Mouse (Mus musculus): Measurements from ENCODE around the gene Ulk4. TPM values are rescaled to one million over a fixed set of nuclear protein-coding genes. Genes with fewer than 3 reads are reported as not detected.

Gene Ulk4
- total RNA-seq, 2 experiments from 2014 or later: 9.2 to 9.9 TPM

DNA sequence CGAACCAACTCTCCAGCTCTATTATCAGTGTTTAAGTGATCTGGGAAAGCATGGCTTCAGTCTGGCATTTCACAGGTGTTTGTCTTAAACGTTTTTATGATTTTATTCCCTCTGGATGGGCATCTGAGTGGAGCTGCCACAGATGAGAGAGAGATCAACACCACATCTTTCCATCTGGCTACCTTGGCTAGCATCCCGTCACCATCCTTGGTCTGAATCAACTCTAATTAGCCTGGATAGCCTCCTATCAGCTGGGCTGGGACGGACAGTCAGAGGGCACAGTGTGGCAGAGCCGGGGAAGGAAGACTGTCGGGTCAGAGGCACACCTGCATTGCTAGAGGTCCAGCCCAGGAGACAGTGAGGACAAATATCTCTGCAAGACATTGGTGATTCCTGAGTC is 4.9 kb upstream of the Ulk4 start:
- no peak for DNase-seq (ENCODE audit: extremely low spot score in 1 of 2, low spot score in 2 of 2)
- TF ChIP-seq CTCF (IDR thresholded peaks at IDR 0.05): no peak
- Histone ChIP-seq H3K27ac (no peak overlapping the region), H3K4me3 (no peak overlapping the region)
- intact Hi-C loops (cut with DNase I): no loop called here

GRCm38 (mm10) chr9:121279216-121279615 is 2.2 kb upstream of the Ulk4 start:
- TF ChIP-seq CTCF (IDR thresholded peaks at IDR 0.05): no peak
- Histone ChIP-seq H3K4me3 (no peak overlapping the region), H3K27ac (no peak overlapping the region)
- intact Hi-C loops (cut with DNase I): no loop called here
- DNase-seq (ENCODE audit: extremely low spot score in 1 of 2, low spot score in 2 of 2): no peak

- no peak for DNase-seq (ENCODE audit: extremely low spot score in 1 of 2, low spot score in 2 of 2)
- no peak for TF ChIP-seq CTCF (IDR thresholded peaks at IDR 0.05)
- H3K27ac ChIP-seq: peak overlapping the region; percentile 96
- intact Hi-C loops (cut with DNase I): no loop called here
- peak overlapping the region; percentile 75 for H3K4me3 ChIP-seq
Measured at GRCm38 (mm10) chr9:121276745-121277117, 266 bp downstream of the Ulk4 start.

DNA sequence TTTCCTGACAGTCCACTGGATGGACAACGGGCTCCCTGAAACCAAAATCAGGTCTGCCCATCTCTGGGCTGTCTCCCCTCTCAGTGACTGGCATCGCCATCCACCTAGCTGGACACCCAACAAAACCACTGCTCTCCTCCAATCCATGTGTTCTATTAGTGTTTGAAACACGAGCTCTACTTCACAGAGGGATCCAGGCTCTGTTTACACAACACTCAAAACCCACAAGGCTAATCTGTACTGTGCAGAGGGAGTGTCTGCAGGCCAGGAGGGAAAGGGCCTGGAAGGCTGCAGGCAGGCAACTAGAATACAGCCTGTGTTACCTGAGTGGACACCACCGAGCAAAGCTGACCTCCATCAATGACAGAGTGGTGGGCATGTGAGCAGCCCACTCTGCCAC is 5.4 kb downstream of the Ulk4 start:
- TF ChIP-seq CTCF (IDR thresholded peaks at IDR 0.05): no peak
- intact Hi-C loops (cut with DNase I): no loop called here

DNA sequence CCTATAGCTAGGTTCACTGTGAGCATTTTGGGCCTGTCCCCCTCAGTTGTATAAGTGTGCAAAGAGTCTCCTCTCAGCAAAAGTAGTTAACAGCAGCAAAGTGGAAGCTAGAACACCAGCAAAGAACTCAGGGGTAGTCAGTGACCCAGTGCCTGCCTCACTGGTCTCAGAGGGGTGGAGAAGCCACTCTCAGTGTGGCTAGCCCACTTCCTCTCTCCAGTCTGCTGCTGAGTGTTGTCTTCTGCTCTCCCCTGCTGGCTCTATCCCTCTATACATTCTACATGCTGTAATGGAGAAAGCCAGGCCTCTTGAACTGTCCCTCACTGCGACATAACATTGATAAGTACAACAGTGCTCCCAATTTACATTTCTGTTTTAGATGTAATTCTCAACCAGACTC is 5.8 kb downstream of the Ulk4 start:
- DNase-seq (ENCODE audit: extremely low spot score in 1 of 2, low spot score in 2 of 2): no peak
- Histone ChIP-seq H3K4me3 (no peak overlapping the region), H3K27ac (no peak overlapping the region)
- TF ChIP-seq CTCF (IDR thresholded peaks at IDR 0.05): no peak
- intact Hi-C loops (cut with DNase I): no loop called here

More for the DNA sequence above, 5.4 kb downstream of the Ulk4 start:
- no peak for DNase-seq (ENCODE audit: extremely low spot score in 1 of 2, low spot score in 2 of 2)
- Histone ChIP-seq H3K4me3 (no peak overlapping the region), H3K27ac (no peak overlapping the region)

DNA sequence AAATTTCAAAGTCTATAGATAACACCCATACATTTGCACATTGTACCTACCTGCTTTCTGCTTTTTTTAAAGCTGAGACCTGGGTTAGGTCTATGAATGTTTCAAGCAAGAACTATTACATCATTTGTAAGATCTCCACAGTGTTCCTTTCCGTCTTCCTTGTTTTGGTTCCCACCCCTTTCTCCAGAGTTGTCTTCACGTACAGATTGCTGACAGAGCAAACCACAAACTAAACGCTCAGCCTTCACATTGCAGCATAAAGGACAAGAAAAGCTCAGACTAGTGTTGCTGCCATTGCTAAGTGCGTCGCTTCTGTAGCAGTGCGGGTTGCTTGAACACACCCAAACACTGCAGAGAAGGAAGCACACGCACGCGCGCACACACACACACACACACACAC is 11.7 kb downstream of the Ulk4 start:
- intact Hi-C loops (cut with DNase I): no loop called here
- Histone ChIP-seq H3K4me3 (no peak overlapping the region), H3K27ac (no peak overlapping the region)
- TF ChIP-seq CTCF (IDR thresholded peaks at IDR 0.05): no peak
- DNase-seq (ENCODE audit: extremely low spot score in 1 of 2, low spot score in 2 of 2): no peak

GRCm38 (mm10) chr9:121257106-121257505 is 19.9 kb downstream of the Ulk4 start:
- Histone ChIP-seq H3K4me3 (no peak overlapping the region), H3K27ac (no peak overlapping the region)
- intact Hi-C loops (cut with DNase I): no loop called here
- no peak for TF ChIP-seq CTCF (IDR thresholded peaks at IDR 0.05)
- DNase-seq (ENCODE audit: extremely low spot score in 1 of 2, low spot score in 2 of 2): no peak

DNA sequence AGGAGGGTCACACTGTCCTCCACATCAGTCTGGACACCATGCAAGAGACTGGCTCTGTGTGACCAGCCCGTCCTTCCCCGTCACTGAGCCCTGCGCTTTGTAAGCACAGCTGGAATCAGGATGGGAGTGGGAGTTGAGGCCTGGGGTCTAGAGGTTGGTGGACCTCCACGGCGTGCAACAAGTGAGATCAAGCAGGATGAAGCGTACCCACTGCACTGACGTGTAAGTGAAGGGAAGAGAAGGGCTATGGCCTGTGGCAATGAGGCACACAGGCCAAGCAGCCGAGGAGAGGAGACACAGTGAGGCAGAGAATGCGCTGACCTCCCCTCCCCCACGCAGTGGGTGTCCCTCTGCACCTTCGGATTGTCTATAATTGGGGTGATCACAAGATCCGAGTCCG is 22.2 kb downstream of the Ulk4 start:
- DNase-seq (ENCODE audit: extremely low spot score in 1 of 2, low spot score in 2 of 2): no peak
- intact Hi-C loops (cut with DNase I): no loop called here
- H3K4me3 ChIP-seq: no peak overlapping the region
- H3K27ac ChIP-seq: no peak overlapping the region
- no peak for TF ChIP-seq CTCF (IDR thresholded peaks at IDR 0.05)

DNA sequence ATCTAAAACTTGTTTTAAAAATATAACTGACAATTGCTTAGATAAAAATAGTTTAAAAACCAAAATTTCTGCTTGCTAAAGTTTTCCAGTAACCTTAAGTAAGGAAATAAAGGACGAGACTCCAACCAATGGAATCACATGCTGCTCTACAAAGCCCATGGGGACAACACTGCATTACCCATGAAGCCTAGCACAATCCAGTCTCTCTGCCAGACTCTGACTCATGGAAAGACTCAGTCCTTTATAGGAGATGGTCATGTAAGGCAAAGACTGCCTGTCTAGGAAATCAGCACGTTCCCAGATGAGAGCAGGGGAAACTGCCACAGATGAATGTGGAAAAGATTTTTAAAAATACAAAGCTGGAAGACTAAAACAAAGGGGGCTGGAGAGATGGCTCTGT is 23.0 kb downstream of the Ulk4 start:
- H3K27ac ChIP-seq: no peak overlapping the region
- TF ChIP-seq CTCF (IDR thresholded peaks at IDR 0.05): no peak
- H3K4me3 ChIP-seq: no peak overlapping the region
- DNase-seq (ENCODE audit: extremely low spot score in 1 of 2, low spot score in 2 of 2): peak; percentile 7 to 8
- intact Hi-C loops (cut with DNase I): no loop called here

DNA sequence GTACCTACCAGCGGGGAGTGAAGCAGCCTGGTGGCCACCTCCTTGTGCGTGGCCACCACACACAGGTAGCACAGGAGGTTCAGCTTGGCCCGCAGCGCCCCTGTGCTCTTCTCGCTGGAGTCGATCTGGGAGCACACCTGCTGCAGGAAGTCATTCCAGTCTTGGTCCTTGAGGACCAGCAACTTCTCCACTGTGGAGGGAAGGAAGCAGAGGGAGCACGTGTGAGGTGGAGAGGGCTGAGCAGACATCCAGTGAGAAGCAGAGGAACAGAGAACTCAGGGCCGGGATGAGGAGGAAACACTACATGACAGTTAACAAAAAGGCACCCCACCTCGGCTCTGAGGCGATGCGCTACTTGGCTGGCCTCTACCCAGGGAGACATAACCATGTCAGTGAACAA is 26.1 kb downstream of the Ulk4 start:
- TF ChIP-seq CTCF (IDR thresholded peaks at IDR 0.05): no peak
- H3K4me3 ChIP-seq: no peak overlapping the region
- peak; percentile 5 to 8 for DNase-seq (ENCODE audit: extremely low spot score in 1 of 2, low spot score in 2 of 2)
- intact Hi-C loops (cut with DNase I): no loop called here
- H3K27ac ChIP-seq: no peak overlapping the region

GRCm38 (mm10) chr9:121249805-121250204 is 27.2 kb downstream of the Ulk4 start:
- DNase-seq (ENCODE audit: extremely low spot score in 1 of 2, low spot score in 2 of 2): peak; percentile 8

GRCm38 (mm10) chr9:121247956-121248775 is 28.8 kb downstream of the Ulk4 start:
- peak; percentile 81 for TF ChIP-seq CTCF (IDR thresholded peaks at IDR 0.05)
- H3K27ac ChIP-seq: no peak overlapping the region
- DNase-seq (ENCODE audit: extremely low spot score in 1 of 2, low spot score in 2 of 2): peak; percentile 78 to 86
- intact Hi-C loops (cut with DNase I): loop anchor here (1.0 to 10.0 kb wide), 5 partner anchors 126 to 427 kb away; no protein-coding TSS in a partner anchor
- H3K4me3 ChIP-seq: no peak overlapping the region

More at GRCm38 (mm10) chr9:121249805-121250204, 27.2 kb downstream of the Ulk4 start:
- Histone ChIP-seq H3K4me3 (no peak overlapping the region), H3K27ac (no peak overlapping the region)
- no peak for TF ChIP-seq CTCF (IDR thresholded peaks at IDR 0.05)
- intact Hi-C loops (cut with DNase I): loop anchor here (2.0 to 10.0 kb wide), 4 partner anchors 207 to 425 kb away; no protein-coding TSS in a partner anchor

- Histone ChIP-seq H3K27ac (no peak overlapping the region), H3K4me3 (no peak overlapping the region)
- no peak for DNase-seq (ENCODE audit: extremely low spot score in 1 of 2, low spot score in 2 of 2)
- no peak for TF ChIP-seq CTCF (IDR thresholded peaks at IDR 0.05)
- intact Hi-C loops (cut with DNase I): loop anchor here (5.0 to 10.0 kb wide), 3 partner anchors 210 to 428 kb away; no protein-coding TSS in a partner anchor
Measured at GRCm38 (mm10) chr9:121247047-121247446, 29.9 kb downstream of the Ulk4 start.
